Mouse (Mus musculus) small intestine, adult 2 months (tissue): ENCODE measurements at regions not wholly inside any gene's neighbourhood (a gene's known extent, or its start where the extent isn't known, plus 50 kb on each side); places are given as distances from the start of the nearest gene placed in this dataset.

Experiments
- H3K27ac ChIP-seq: fragments of 200-500 bp; 2 replicates; pipeline ENCODE4 v1.5.1; 2012; ENCODE audit warnings: low read depth, low read length, control low read depth, inconsistent platforms; ENCODE audit not compliant: insufficient read depth
- H3K27me3 ChIP-seq: fragments of 200-500 bp; 2 replicates; pipeline ENCODE4 v1.6.1; 2012; ENCODE audit warnings: mild to moderate bottlenecking, moderate library complexity, low read length, inconsistent platforms; ENCODE audit not compliant: control insufficient read depth, insufficient read depth
- H3K36me3 ChIP-seq: fragments of 200-500 bp; 2 replicates; pipeline ENCODE4 v1.6.1; 2012; ENCODE audit warnings: mild to moderate bottlenecking, low read length, control low read depth, inconsistent platforms; ENCODE audit not compliant: control insufficient read depth, insufficient read depth
- H3K4me1 ChIP-seq: fragments of 200-500 bp; 2 replicates; pipeline ENCODE4 v1.6.1; 2012; ENCODE audit warnings: low read length, inconsistent platforms, mixed read lengths; ENCODE audit not compliant: control insufficient read depth, insufficient read depth, insufficient read length
- H3K4me3 ChIP-seq: fragments of 200-500 bp; 2 replicates; pipeline ENCODE4 v1.5.1; 2012; ENCODE audit warnings: low read depth, mild to moderate bottlenecking, control low read depth, inconsistent platforms, low read length, moderate library complexity
- CTCF ChIP-seq: fragments of 200-500 bp; IDR thresholded peaks from 2 replicates; pipeline ENCODE4 v1.5.1; 2012; ENCODE audit warnings: low read depth, mild to moderate bottlenecking, control low read depth, inconsistent platforms, low read length, moderate library complexity, mixed read lengths; ENCODE audit not compliant: insufficient replicate concordance, insufficient read length; ENCODE audit errors: extremely low read depth
- POLR2A ChIP-seq: fragments of 200-500 bp; IDR thresholded peaks from 2 replicates; pipeline ENCODE4 v1.6.1; 2012; ENCODE audit warnings: low read depth, mild to moderate bottlenecking, control low read depth, inconsistent platforms, low read length, moderate library complexity
- WGBS: fragments of 180-500 bp; shearing (Covaris S2); methylation state at CpG from one replicate; pipeline ENCODE4 v1.1.7; 2018; 5-methylcytosine and 5-hydroxymethylcytosine counted together

GRCm38 (mm10) chr14:99609003-99609402 is 310.5 kb downstream of the Klf5 start:
- WGBS: 84% methylated on average over 2 of the region's 2 CpGs
- TF ChIP-seq CTCF: no peak
- TF ChIP-seq POLR2A: no peak
- Histone ChIP-seq H3K36me3 (no peaks in the 10 kb centered on the region), H3K27ac (no peak overlapping the region), H3K4me3 (no peak overlapping the region), H3K27me3 (no peaks in the 10 kb centered on the region), H3K4me1 (peaks cover 31% of the 10 kb centered on the region; the same call in 1 of the 2 replicates)

- Histone ChIP-seq H3K27me3 (no peaks in the 10 kb centered on the region), H3K36me3 (no peaks in the 10 kb centered on the region)
- TF ChIP-seq CTCF (no peak), POLR2A (no peak)
Observed at GRCm38 (mm10) chr14:99611435-99611834, 312.9 kb downstream of the Klf5 start.

GRCm38 (mm10) chr14:99612114-99612513 is 313.6 kb downstream of the Klf5 start:
- TF ChIP-seq POLR2A (no peak), CTCF (no peak)
- Histone ChIP-seq H3K27me3 (no peaks in the 10 kb centered on the region), H3K4me1 (peaks cover 24% of the 10 kb centered on the region; the same call in 1 of the 2 replicates), H3K36me3 (no peaks in the 10 kb centered on the region), H3K27ac (no peak overlapping the region), H3K4me3 (no peak overlapping the region)
- 49% methylated on average over 3 of the region's 3 CpGs for WGBS

More at GRCm38 (mm10) chr14:99611435-99611834, 312.9 kb downstream of the Klf5 start:
- no peak overlapping the region for H3K4me3 ChIP-seq
- peaks cover 26% of the 10 kb centered on the region; the same call in 1 of the 2 replicates for H3K4me1 ChIP-seq
- WGBS: 87% methylated on average over 5 of the region's 5 CpGs
- no peak overlapping the region for H3K27ac ChIP-seq

- no peak overlapping the region for H3K4me3 ChIP-seq
- WGBS: 74% methylated on average over 3 of the region's 3 CpGs
Observed at GRCm38 (mm10) chr14:99614748-99615147, 316.3 kb downstream of the Klf5 start.

GRCm38 (mm10) chr14:99616655-99617335 is 318.3 kb downstream of the Klf5 start:
- TF ChIP-seq CTCF: no peak
- TF ChIP-seq POLR2A: no peak
- 14% methylated on average over 7 of the region's 7 CpGs for WGBS
- H3K4me1 ChIP-seq: peaks cover 22% of the 10 kb centered on the region; the same call in 1 of the 2 replicates
- no peak overlapping the region for H3K4me3 ChIP-seq
- no peaks in the 10 kb centered on the region for H3K27me3 ChIP-seq
- peak overlapping the region; percentile 98 for H3K27ac ChIP-seq
- H3K36me3 ChIP-seq: no peaks in the 10 kb centered on the region

More at GRCm38 (mm10) chr14:99614748-99615147, 316.3 kb downstream of the Klf5 start:
- Histone ChIP-seq H3K27ac (no peak overlapping the region), H3K36me3 (no peaks in the 10 kb centered on the region), H3K4me1 (peaks cover 24% of the 10 kb centered on the region; the same call in 1 of the 2 replicates), H3K27me3 (no peaks in the 10 kb centered on the region)
- TF ChIP-seq POLR2A (no peak), CTCF (no peak)

- 24% methylated on average over 2 of the region's 2 CpGs for WGBS
- no peak overlapping the region for H3K4me3 ChIP-seq
- TF ChIP-seq CTCF: no peak
- no peak for TF ChIP-seq POLR2A
- peak overlapping the region; percentile 98 for H3K27ac ChIP-seq
- H3K36me3 ChIP-seq: no peaks in the 10 kb centered on the region
- H3K27me3 ChIP-seq: no peaks in the 10 kb centered on the region
- H3K4me1 ChIP-seq: peaks cover 22% of the 10 kb centered on the region; the same call in 1 of the 2 replicates
Observed at GRCm38 (mm10) chr14:99617374-99617773, 318.9 kb downstream of the Klf5 start.

- TF ChIP-seq POLR2A (no peak), CTCF (no peak)
- Histone ChIP-seq H3K4me3 (no peak overlapping the region), H3K4me1 (peaks cover 15% of the 10 kb centered on the region; the same call in 1 of the 2 replicates), H3K27ac (no peak overlapping the region), H3K36me3 (no peaks in the 10 kb centered on the region), H3K27me3 (no peaks in the 10 kb centered on the region)
- 95% methylated on average over 3 of the region's 3 CpGs for WGBS
Observed at GRCm38 (mm10) chr14:99621538-99621937, 323.0 kb downstream of the Klf5 start.
